Mouse (Mus musculus): ENCODE measurements around the gene Epha6. TPM values are rescaled to one million over a fixed set of nuclear protein-coding genes. Genes with fewer than 3 reads are reported as not detected.

The Epha6 gene
- total and polyA plus RNA-seq, 3 experiments, result 0.11 TPM; not detected in 2

DNA sequence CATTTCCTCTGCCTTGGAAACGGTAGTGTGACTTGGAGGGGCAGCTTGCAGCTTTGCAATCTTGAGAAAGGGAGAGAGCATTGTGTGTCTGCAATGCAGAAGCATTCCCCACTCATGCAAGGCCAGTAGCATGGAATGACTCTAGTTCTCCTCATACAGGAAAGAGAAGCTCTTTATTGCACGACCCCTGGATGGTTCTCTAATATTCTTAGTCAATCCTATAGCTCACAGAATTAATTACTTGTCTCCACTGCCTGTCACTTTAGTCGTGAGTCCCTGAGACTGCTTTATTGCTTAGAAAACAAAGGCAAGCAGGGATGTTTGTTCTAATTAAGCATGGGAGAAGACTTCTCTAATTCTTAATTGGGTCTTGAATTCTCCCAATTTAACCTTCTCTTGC, 429.8 kb downstream of the Epha6 start:
- DNase-seq (ENCODE audit: low spot score), result no peak

DNA sequence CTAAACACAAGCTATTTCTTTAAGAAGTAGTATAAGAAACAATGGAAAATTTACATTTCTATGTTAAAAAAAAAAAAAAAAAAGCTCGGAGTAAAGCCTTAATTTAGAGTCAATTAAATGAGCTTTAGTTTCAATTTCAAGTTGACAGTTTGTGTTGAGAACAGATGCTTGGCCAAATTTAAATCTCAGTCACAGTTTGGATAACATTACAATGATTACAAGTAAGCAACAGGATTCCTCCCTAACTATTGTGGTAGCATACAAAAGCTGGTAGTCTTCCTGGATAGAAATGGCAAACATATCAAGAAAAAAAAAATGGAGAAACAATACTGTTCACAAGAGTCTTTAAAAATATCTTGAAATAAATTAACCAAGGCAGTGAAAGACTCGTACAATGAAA, 452.9 kb downstream of the Epha6 start:
- Histone ChIP-seq H3K9me3 (replicated peaks) (no peaks in the 10 kb centered on the region), H3K4me1 (ENCODE audit: insufficient read depth, low read depth, low read length) (no peaks in the 10 kb centered on the region), H3K27me3 (ENCODE audit: insufficient read depth, low read length) (no peaks in the 10 kb centered on the region), H3K4me3 (ENCODE audit: low read depth, low read length) (no peak overlapping the region), H3K36me3 (replicated peaks) (no peaks in the 10 kb centered on the region)
- DNase-seq (ENCODE audit: low spot score) (no peak), ATAC-seq (ENCODE audit: extremely low read depth, insufficient number of reproducible peaks, low FRiP score, poor library complexity, severe bottlenecking) (no peak)
- TF ChIP-seq CTCF (IDR thresholded peaks at IDR 0.05; ENCODE audit: low read depth, low read length) (no peak), POLR2AphosphoS5 (IDR thresholded peaks at IDR 0.05; ENCODE audit: insufficient replicate concordance, low read depth, low read length) (no peak)

More for the DNA sequence above, 429.8 kb downstream of the Epha6 start:
- H3K4me1 ChIP-seq (ENCODE audit: insufficient read depth, low read depth, low read length), result no peaks in the 10 kb centered on the region
- no peak overlapping the region for H3K4me3 ChIP-seq (ENCODE audit: low read depth, low read length)
- no peak for ATAC-seq (ENCODE audit: extremely low read depth, insufficient number of reproducible peaks, low FRiP score, poor library complexity, severe bottlenecking)
- H3K27me3 ChIP-seq (ENCODE audit: insufficient read depth, low read length), result 0 out of 2 replicates have a peak, but pooled peaks cover 3% of the 10 kb centered on the region
- TF ChIP-seq POLR2AphosphoS5 (IDR thresholded peaks at IDR 0.05; ENCODE audit: insufficient replicate concordance, low read depth, low read length), result no peak
- TF ChIP-seq CTCF (IDR thresholded peaks at IDR 0.05; ENCODE audit: low read depth, low read length), result no peak
- TF ChIP-seq TAL1 (conservative IDR thresholded peaks at IDR 0.05; ENCODE audit: low read depth, low read length), result no peak
- no peak for TF ChIP-seq GATA2 (IDR thresholded peaks at IDR 0.05; ENCODE audit: borderline replicate concordance, low read depth, low read length)
- H3K36me3 ChIP-seq (replicated peaks), result no peaks in the 10 kb centered on the region
- H3K9me3 ChIP-seq (replicated peaks), result no peaks in the 10 kb centered on the region

DNA sequence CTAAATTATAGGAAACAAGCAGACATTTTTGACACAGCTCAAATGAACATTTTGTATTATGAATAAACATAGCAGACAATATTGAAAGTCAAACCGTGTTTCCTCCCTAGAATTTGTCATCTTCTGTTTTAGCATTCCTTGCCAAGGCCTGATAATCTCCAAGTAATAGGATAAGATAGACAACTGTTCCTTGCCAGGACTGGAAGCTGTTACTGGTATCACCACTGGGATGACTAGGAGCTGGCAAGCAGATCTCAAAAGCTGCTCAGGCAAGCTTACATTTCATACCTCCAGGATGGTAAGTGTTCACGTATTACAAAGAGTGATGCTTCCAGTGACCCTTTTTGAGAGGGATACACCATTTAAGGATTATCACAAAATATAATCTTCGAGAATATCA, 461.0 kb downstream of the Epha6 start:
- Histone ChIP-seq H3K4me1 (ENCODE audit: insufficient read depth, low read depth, low read length) (no peaks in the 10 kb centered on the region), H3K27me3 (ENCODE audit: insufficient read depth, low read length) (no peaks in the 10 kb centered on the region), H3K4me3 (ENCODE audit: low read depth, low read length) (no peak overlapping the region), H3K9me3 (replicated peaks) (no peaks in the 10 kb centered on the region), H3K36me3 (replicated peaks) (no peaks in the 10 kb centered on the region)
- ATAC-seq (ENCODE audit: extremely low read depth, insufficient number of reproducible peaks, low FRiP score, poor library complexity, severe bottlenecking), result no peak
- TF ChIP-seq GATA1 (IDR thresholded peaks at IDR 0.05; ENCODE audit: borderline replicate concordance, low read length), result no peak
- no peak for TF ChIP-seq TAL1 (conservative IDR thresholded peaks at IDR 0.05; ENCODE audit: low read depth, low read length)
- TF ChIP-seq CTCF (IDR thresholded peaks at IDR 0.05; ENCODE audit: low read depth, low read length), result no peak
- TF ChIP-seq GATA2 (IDR thresholded peaks at IDR 0.05; ENCODE audit: borderline replicate concordance, low read depth, low read length), result no peak
- TF ChIP-seq POLR2AphosphoS5 (IDR thresholded peaks at IDR 0.05; ENCODE audit: insufficient replicate concordance, low read depth, low read length), result no peak
- DNase-seq (ENCODE audit: low spot score), result no peak

DNA sequence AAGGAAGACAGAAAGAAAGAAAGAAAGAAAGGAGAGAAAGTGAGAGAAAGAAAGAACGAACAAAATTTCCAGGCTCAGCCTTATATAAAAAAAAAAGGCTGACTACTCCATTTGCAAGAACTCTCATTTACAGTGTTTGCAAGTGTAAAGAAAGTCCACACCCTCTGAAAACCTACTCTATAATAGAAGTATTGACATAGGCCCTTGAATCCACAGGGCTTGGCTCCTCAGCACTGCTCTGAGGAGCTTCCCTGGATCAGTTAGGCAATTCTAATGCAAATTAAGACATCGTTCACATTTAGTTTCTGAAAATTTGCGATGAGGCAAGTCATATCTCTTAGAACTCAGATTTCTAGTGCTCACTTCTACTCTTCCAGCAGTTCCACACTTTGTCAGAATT, 483.9 kb downstream of the Epha6 start:
- Histone ChIP-seq H3K9me3 (replicated peaks) (no peaks in the 10 kb centered on the region), H3K27me3 (ENCODE audit: insufficient read depth, low read length) (no peaks in the 10 kb centered on the region), H3K4me1 (ENCODE audit: insufficient read depth, low read depth, low read length) (no peaks in the 10 kb centered on the region), H3K4me3 (ENCODE audit: low read depth, low read length) (no peak overlapping the region), H3K36me3 (replicated peaks) (no peaks in the 10 kb centered on the region)
- no peak for DNase-seq (ENCODE audit: low spot score)
- TF ChIP-seq GATA2 (IDR thresholded peaks at IDR 0.05; ENCODE audit: borderline replicate concordance, low read depth, low read length) (no peak), POLR2AphosphoS5 (IDR thresholded peaks at IDR 0.05; ENCODE audit: insufficient replicate concordance, low read depth, low read length) (no peak), CTCF (IDR thresholded peaks at IDR 0.05; ENCODE audit: low read depth, low read length) (no peak), TAL1 (conservative IDR thresholded peaks at IDR 0.05; ENCODE audit: low read depth, low read length) (no peak), GATA1 (IDR thresholded peaks at IDR 0.05; ENCODE audit: borderline replicate concordance, low read length) (no peak)
- ATAC-seq (ENCODE audit: extremely low read depth, insufficient number of reproducible peaks, low FRiP score, poor library complexity, severe bottlenecking), result no peak

DNA sequence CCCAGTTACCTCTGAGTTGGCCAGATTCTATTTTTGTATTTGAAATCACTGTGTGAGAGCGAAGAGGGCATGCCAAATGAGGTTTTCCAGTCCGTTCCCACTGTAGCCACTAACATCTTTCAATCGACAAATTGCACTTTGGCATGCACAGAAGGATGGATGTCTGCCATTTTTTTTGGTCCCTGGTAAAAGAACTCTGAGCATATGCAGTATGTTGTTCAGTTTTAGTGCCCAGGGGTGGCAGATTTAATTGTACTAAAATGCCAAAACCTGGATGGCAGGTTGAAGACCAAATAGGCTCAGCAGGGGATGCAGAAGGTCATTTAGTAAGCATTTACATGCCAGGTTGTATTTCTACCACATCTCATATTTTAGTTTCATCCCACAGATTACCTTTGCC, 503.1 kb downstream of the Epha6 start:
- TF ChIP-seq TAL1 (conservative IDR thresholded peaks at IDR 0.05; ENCODE audit: low read depth, low read length) (no peak), POLR2AphosphoS5 (IDR thresholded peaks at IDR 0.05; ENCODE audit: insufficient replicate concordance, low read depth, low read length) (no peak), CTCF (IDR thresholded peaks at IDR 0.05; ENCODE audit: low read depth, low read length) (no peak), GATA1 (IDR thresholded peaks at IDR 0.05; ENCODE audit: borderline replicate concordance, low read length) (no peak), GATA2 (IDR thresholded peaks at IDR 0.05; ENCODE audit: borderline replicate concordance, low read depth, low read length) (no peak)
- Histone ChIP-seq H3K4me1 (ENCODE audit: insufficient read depth, low read depth, low read length) (no peaks in the 10 kb centered on the region), H3K9me3 (replicated peaks) (no peaks in the 10 kb centered on the region), H3K27me3 (ENCODE audit: insufficient read depth, low read length) (0 out of 2 replicates have a peak, but pooled peaks cover 3% of the 10 kb centered on the region), H3K36me3 (replicated peaks) (no peaks in the 10 kb centered on the region), H3K4me3 (ENCODE audit: low read depth, low read length) (no peak overlapping the region)
- DNase-seq (ENCODE audit: low spot score) (no peak), ATAC-seq (ENCODE audit: extremely low read depth, insufficient number of reproducible peaks, low FRiP score, poor library complexity, severe bottlenecking) (no peak)

DNA sequence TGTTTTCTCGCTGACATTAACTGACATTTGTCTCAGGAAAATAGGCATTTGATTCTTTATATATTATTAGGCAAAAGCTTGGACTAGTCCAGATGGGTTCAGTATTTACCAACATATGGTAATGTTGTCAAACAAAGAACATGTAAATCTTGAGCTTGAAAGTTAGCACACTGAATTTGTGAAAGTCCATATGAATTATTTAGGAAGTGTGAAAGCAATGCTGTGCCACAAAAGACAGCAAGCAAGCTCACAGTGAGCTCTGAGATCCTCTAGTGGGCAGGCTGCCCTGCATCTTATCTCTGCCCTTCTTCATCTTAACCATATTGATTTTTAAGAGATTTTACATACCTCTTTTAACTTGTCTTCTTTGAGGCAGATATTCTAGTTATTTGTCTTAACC, 510.0 kb downstream of the Epha6 start:
- DNase-seq (ENCODE audit: low spot score) (no peak), ATAC-seq (ENCODE audit: extremely low read depth, insufficient number of reproducible peaks, low FRiP score, poor library complexity, severe bottlenecking) (no peak)
- Histone ChIP-seq H3K9me3 (replicated peaks) (no peaks in the 10 kb centered on the region), H3K27me3 (ENCODE audit: insufficient read depth, low read length) (0 out of 2 replicates have a peak, but pooled peaks cover 2% of the 10 kb centered on the region), H3K4me3 (ENCODE audit: low read depth, low read length) (no peak overlapping the region), H3K36me3 (replicated peaks) (no peaks in the 10 kb centered on the region), H3K4me1 (ENCODE audit: insufficient read depth, low read depth, low read length) (no peaks in the 10 kb centered on the region)
- no peak for TF ChIP-seq TAL1 (conservative IDR thresholded peaks at IDR 0.05; ENCODE audit: low read depth, low read length)
- no peak for TF ChIP-seq POLR2AphosphoS5 (IDR thresholded peaks at IDR 0.05; ENCODE audit: insufficient replicate concordance, low read depth, low read length)
- no peak for TF ChIP-seq GATA1 (IDR thresholded peaks at IDR 0.05; ENCODE audit: borderline replicate concordance, low read length)

DNA sequence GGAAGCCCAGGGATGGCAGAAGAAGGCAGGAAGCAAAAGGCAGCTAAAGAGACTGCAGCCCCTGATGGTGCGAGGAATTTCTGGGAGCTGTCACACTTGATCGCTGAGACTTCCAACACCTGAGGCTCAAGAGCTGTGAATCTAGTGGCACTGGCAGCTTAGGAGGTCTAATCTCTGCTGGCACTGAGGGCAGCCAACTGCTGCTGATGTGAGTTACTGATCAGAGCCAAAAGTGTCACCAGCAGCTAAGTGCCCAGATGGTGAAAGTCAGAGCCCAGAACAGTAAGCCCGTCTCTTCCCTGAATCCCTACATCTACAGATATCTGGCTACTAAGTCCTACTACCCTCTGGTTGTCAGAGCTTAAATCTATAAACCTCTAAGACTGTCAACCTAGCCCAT, 518.4 kb downstream of the Epha6 start:
- no peak for ATAC-seq (ENCODE audit: extremely low read depth, insufficient number of reproducible peaks, low FRiP score, poor library complexity, severe bottlenecking)
- H3K36me3 ChIP-seq (replicated peaks), result no peaks in the 10 kb centered on the region
- no peaks in the 10 kb centered on the region for H3K9me3 ChIP-seq (replicated peaks)

More for the DNA sequence above, 518.4 kb downstream of the Epha6 start:
- TF ChIP-seq POLR2AphosphoS5 (IDR thresholded peaks at IDR 0.05; ENCODE audit: insufficient replicate concordance, low read depth, low read length) (no peak), TAL1 (conservative IDR thresholded peaks at IDR 0.05; ENCODE audit: low read depth, low read length) (no peak), GATA1 (IDR thresholded peaks at IDR 0.05; ENCODE audit: borderline replicate concordance, low read length) (no peak), CTCF (IDR thresholded peaks at IDR 0.05; ENCODE audit: low read depth, low read length) (no peak), GATA2 (IDR thresholded peaks at IDR 0.05; ENCODE audit: borderline replicate concordance, low read depth, low read length) (no peak)
- no peak overlapping the region for H3K4me3 ChIP-seq (ENCODE audit: low read depth, low read length)
- no peak for DNase-seq (ENCODE audit: low spot score)
- H3K27me3 ChIP-seq (ENCODE audit: insufficient read depth, low read length), result peaks cover 5% of the 10 kb centered on the region; the same call in 1 of the 2 replicates
- no peaks in the 10 kb centered on the region for H3K4me1 ChIP-seq (ENCODE audit: insufficient read depth, low read depth, low read length)
